Mouse (Mus musculus) testis, adult 10 weeks (tissue): Measurements from ENCODE around the gene Ptpn4. TPM values are rescaled to one million over a fixed set of nuclear protein-coding genes. Genes with fewer than 3 reads are reported as not detected.

Experiments
- polyA plus RNA-seq: library from polyadenylated mRNA; stranded (reverse); fragments of 350-450 nt; fragmentation: Illumina TruSeq; extraction: RNeasy Lipid Tissue Mini Kit (QIAGEN cat#74804); gene quantifications from one replicate; pipeline ENCODE4 v1.2.3, GENCODE M21; 2014; ENCODE audit warnings: low read depth, low replicate concordance

Ptpn4 gene
- polyA plus RNA-seq: 130 TPM

GRCm38 (mm10) chr1:119837035-119837751, at the start of gene Ptpn4:
TSS of gene Ptpn4 (minus strand) at chr1:119837613.

GRCm38 (mm10) chr1:119648205-119649111, 189.0 kb downstream of the Ptpn4 start, which contains the start of gene Epb41l5:
TSS of gene Epb41l5 (minus strand) at chr1:119649000.

Other genes starting within 250 kb of the Ptpn4 start
- gene Epb41l5, start 188.6 kb downstream of the Ptpn4 start, polyA plus RNA-seq: 26.4 TPM
- gene Tmem177, start 75.6 kb upstream of the Ptpn4 start, polyA plus RNA-seq: 4.4 TPM
- 63.4 TPM for gene Cfap221, start 159.6 kb upstream of the Ptpn4 start, polyA plus RNA-seq
- not detected for gene Sctr, start 169.3 kb upstream of the Ptpn4 start, polyA plus RNA-seq
- gene Tmem37, start 236.5 kb upstream of the Ptpn4 start, polyA plus RNA-seq: 0.15 TPM